Mouse (Mus musculus): ENCODE measurements around the gene Scamp1. TPM values are rescaled to one million over a fixed set of nuclear protein-coding genes. Genes with fewer than 3 reads are reported as not detected.

Gene Scamp1
- polyA plus RNA-seq, 1 experiment from 2014 or later = 25.2 TPM

- Histone ChIP-seq H3K4me2 (ENCODE audit: low read depth, low read length) (no peak overlapping the region), H3K4me3 (ENCODE audit: low read depth, low read length) (no peak overlapping the region), H3K4me1 (ENCODE audit: control insufficient read depth, insufficient read depth, low read length) (0 out of 2 replicates have a peak, but pooled peaks cover 5% of the 10 kb centered on the region), H3K27me3 (replicated peaks; ENCODE audit: control insufficient read depth, insufficient read depth, low read length) (no peaks in the 10 kb centered on the region), H3K36me3 (ENCODE audit: control insufficient read depth, insufficient read depth, low read length) (no peaks in the 10 kb centered on the region), H3K27ac (replicated peaks; ENCODE audit: low read depth, low read length) (no peak overlapping the region), H3K9ac (ENCODE audit: low read depth, low read length) (no peak overlapping the region), H3K9me3 (ENCODE audit: control insufficient read depth, low read length) (no peaks in the 10 kb centered on the region)
- DNase-seq (ENCODE audit: low spot score) = no peak
- 64% methylated on average over 2 of the region's 2 CpGs for WGBS
- ATAC-seq (ENCODE audit: low read depth) = no peak
These were observed 22.6 kb upstream of the Scamp1 start for GRCm38 (mm10) chr13:94308279-94308678.

- ATAC-seq (ENCODE audit: low read depth) (no peak), DNase-seq (ENCODE audit: low spot score) (no peak)
- H3K4me2 ChIP-seq (ENCODE audit: low read depth, low read length) = peak overlapping the region; percentile 56; the same call in 1 of the 2 replicates
- WGBS = 90% methylated on average over 7 of the region's 7 CpGs
- H3K27me3 ChIP-seq (replicated peaks; ENCODE audit: control insufficient read depth, insufficient read depth, low read length) = no peaks in the 10 kb centered on the region
- H3K9ac ChIP-seq (ENCODE audit: low read depth, low read length) = peak overlapping the region; percentile 47; the same call in 1 of the 2 replicates
- H3K4me3 ChIP-seq (ENCODE audit: low read depth, low read length) = no peak overlapping the region
- no peak overlapping the region for H3K27ac ChIP-seq (replicated peaks; ENCODE audit: low read depth, low read length)
- H3K9me3 ChIP-seq (ENCODE audit: control insufficient read depth, low read length) = no peaks in the 10 kb centered on the region
- H3K4me1 ChIP-seq (ENCODE audit: control insufficient read depth, insufficient read depth, low read length) = 0 out of 2 replicates have a peak, but pooled peaks cover 5% of the 10 kb centered on the region
- no peaks in the 10 kb centered on the region for H3K36me3 ChIP-seq (ENCODE audit: control insufficient read depth, insufficient read depth, low read length)
These were observed 21.9 kb upstream of the Scamp1 start for GRCm38 (mm10) chr13:94307531-94307930.

- peak overlapping the region; percentile 25 for H3K4me3 ChIP-seq (ENCODE audit: low read depth, low read length)
- no peaks in the 10 kb centered on the region for H3K36me3 ChIP-seq (ENCODE audit: control insufficient read depth, insufficient read depth, low read length)
- DNase-seq (ENCODE audit: low spot score) (no peak), ATAC-seq (ENCODE audit: low read depth) (peak; percentile 30)
- no peaks in the 10 kb centered on the region for H3K9me3 ChIP-seq (ENCODE audit: control insufficient read depth, low read length)
- 0 out of 2 replicates have a peak, but pooled peaks cover 5% of the 10 kb centered on the region for H3K4me1 ChIP-seq (ENCODE audit: control insufficient read depth, insufficient read depth, low read length)
- H3K4me2 ChIP-seq (ENCODE audit: low read depth, low read length) = peak overlapping the region; percentile 56
- 0 out of 2 replicates have a peak overlapping the region, but pooled peaks have one; percentile 39 for H3K27ac ChIP-seq (replicated peaks; ENCODE audit: low read depth, low read length)
- no peaks in the 10 kb centered on the region for H3K27me3 ChIP-seq (replicated peaks; ENCODE audit: control insufficient read depth, insufficient read depth, low read length)
- H3K9ac ChIP-seq (ENCODE audit: low read depth, low read length) = peak overlapping the region; percentile 47
- WGBS = 30% methylated on average over 5 of the region's 5 CpGs
These were observed 21.3 kb upstream of the Scamp1 start for GRCm38 (mm10) chr13:94306968-94307289.

GRCm38 (mm10) chr13:94306277-94306967 is 20.8 kb upstream of the Scamp1 start:
- peak; percentile 95 for ATAC-seq (ENCODE audit: low read depth)
- WGBS = 35% methylated on average over 18 of the region's 18 CpGs
- H3K27ac ChIP-seq (replicated peaks; ENCODE audit: low read depth, low read length) = 0 out of 2 replicates have a peak overlapping the region, but pooled peaks have one; percentile 39
- peak; percentile 90 for DNase-seq (ENCODE audit: low spot score)
- H3K9me3 ChIP-seq (ENCODE audit: control insufficient read depth, low read length) = no peaks in the 10 kb centered on the region
- H3K9ac ChIP-seq (ENCODE audit: low read depth, low read length) = peak overlapping the region; percentile 47
- H3K4me3 ChIP-seq (ENCODE audit: low read depth, low read length) = peak overlapping the region; percentile 25
- H3K27me3 ChIP-seq (replicated peaks; ENCODE audit: control insufficient read depth, insufficient read depth, low read length) = no peaks in the 10 kb centered on the region
- no peaks in the 10 kb centered on the region for H3K36me3 ChIP-seq (ENCODE audit: control insufficient read depth, insufficient read depth, low read length)
- 0 out of 2 replicates have a peak, but pooled peaks cover 5% of the 10 kb centered on the region for H3K4me1 ChIP-seq (ENCODE audit: control insufficient read depth, insufficient read depth, low read length)
- H3K4me2 ChIP-seq (ENCODE audit: low read depth, low read length) = peak overlapping the region; percentile 56

GRCm38 (mm10) chr13:94300946-94301538 is 15.4 kb upstream of the Scamp1 start:
- H3K36me3 ChIP-seq (ENCODE audit: control insufficient read depth, insufficient read depth, low read length) = no peaks in the 10 kb centered on the region
- H3K4me1 ChIP-seq (ENCODE audit: control insufficient read depth, insufficient read depth, low read length) = no peaks in the 10 kb centered on the region
- 49% methylated on average over 7 of the region's 7 CpGs for WGBS
- H3K27me3 ChIP-seq (replicated peaks; ENCODE audit: control insufficient read depth, insufficient read depth, low read length) = no peaks in the 10 kb centered on the region
- H3K9me3 ChIP-seq (ENCODE audit: control insufficient read depth, low read length) = no peaks in the 10 kb centered on the region
- no peak overlapping the region for H3K27ac ChIP-seq (replicated peaks; ENCODE audit: low read depth, low read length)
- no peak overlapping the region for H3K4me3 ChIP-seq (ENCODE audit: low read depth, low read length)
- H3K4me2 ChIP-seq (ENCODE audit: low read depth, low read length) = no peak overlapping the region
- no peak for DNase-seq (ENCODE audit: low spot score)
- H3K9ac ChIP-seq (ENCODE audit: low read depth, low read length) = no peak overlapping the region
- ATAC-seq (ENCODE audit: low read depth) = no peak

GRCm38 (mm10) chr13:94300232-94300631 is 14.6 kb upstream of the Scamp1 start:
- H3K9me3 ChIP-seq (ENCODE audit: control insufficient read depth, low read length) = no peaks in the 10 kb centered on the region
- no peak overlapping the region for H3K27ac ChIP-seq (replicated peaks; ENCODE audit: low read depth, low read length)
- no peaks in the 10 kb centered on the region for H3K27me3 ChIP-seq (replicated peaks; ENCODE audit: control insufficient read depth, insufficient read depth, low read length)
- H3K4me2 ChIP-seq (ENCODE audit: low read depth, low read length) = no peak overlapping the region
- H3K9ac ChIP-seq (ENCODE audit: low read depth, low read length) = no peak overlapping the region
- H3K4me3 ChIP-seq (ENCODE audit: low read depth, low read length) = no peak overlapping the region
- WGBS = 91% methylated on average over 4 of the region's 4 CpGs
- H3K36me3 ChIP-seq (ENCODE audit: control insufficient read depth, insufficient read depth, low read length) = no peaks in the 10 kb centered on the region
- ATAC-seq (ENCODE audit: low read depth) (no peak), DNase-seq (ENCODE audit: low spot score) (no peak)
- no peaks in the 10 kb centered on the region for H3K4me1 ChIP-seq (ENCODE audit: control insufficient read depth, insufficient read depth, low read length)

GRCm38 (mm10) chr13:94298401-94298800 is 12.7 kb upstream of the Scamp1 start:
- H3K9me3 ChIP-seq (ENCODE audit: control insufficient read depth, low read length) = no peaks in the 10 kb centered on the region
- H3K4me1 ChIP-seq (ENCODE audit: control insufficient read depth, insufficient read depth, low read length) = no peaks in the 10 kb centered on the region
- no peak overlapping the region for H3K9ac ChIP-seq (ENCODE audit: low read depth, low read length)
- H3K27ac ChIP-seq (replicated peaks; ENCODE audit: low read depth, low read length) = no peak overlapping the region
- no peak overlapping the region for H3K4me2 ChIP-seq (ENCODE audit: low read depth, low read length)
- ATAC-seq (ENCODE audit: low read depth) (no peak), DNase-seq (ENCODE audit: low spot score) (peak; percentile 26)
- H3K36me3 ChIP-seq (ENCODE audit: control insufficient read depth, insufficient read depth, low read length) = no peaks in the 10 kb centered on the region
- no peaks in the 10 kb centered on the region for H3K27me3 ChIP-seq (replicated peaks; ENCODE audit: control insufficient read depth, insufficient read depth, low read length)
- no peak overlapping the region for H3K4me3 ChIP-seq (ENCODE audit: low read depth, low read length)
- 58% methylated on average over 4 of the region's 4 CpGs for WGBS

GRCm38 (mm10) chr13:94296371-94296770 is 10.7 kb upstream of the Scamp1 start:
- WGBS = 78% methylated on average over 11 of the region's 11 CpGs

More at GRCm38 (mm10) chr13:94296371-94296770, 10.7 kb upstream of the Scamp1 start:
- Histone ChIP-seq H3K9me3 (ENCODE audit: control insufficient read depth, low read length) (no peaks in the 10 kb centered on the region), H3K36me3 (ENCODE audit: control insufficient read depth, insufficient read depth, low read length) (no peaks in the 10 kb centered on the region), H3K27ac (replicated peaks; ENCODE audit: low read depth, low read length) (no peak overlapping the region), H3K9ac (ENCODE audit: low read depth, low read length) (no peak overlapping the region), H3K4me3 (ENCODE audit: low read depth, low read length) (no peak overlapping the region), H3K27me3 (replicated peaks; ENCODE audit: control insufficient read depth, insufficient read depth, low read length) (no peaks in the 10 kb centered on the region), H3K4me1 (ENCODE audit: control insufficient read depth, insufficient read depth, low read length) (no peaks in the 10 kb centered on the region), H3K4me2 (ENCODE audit: low read depth, low read length) (no peak overlapping the region)
- ATAC-seq (ENCODE audit: low read depth) (no peak), DNase-seq (ENCODE audit: low spot score) (no peak)

Data from embryonic facial prominence, embryonic 14.5 days (tissue).